Mouse (Mus musculus): ENCODE measurements around the gene Pex16. TPM values are rescaled to one million over a fixed set of nuclear protein-coding genes. Genes with fewer than 3 reads are reported as not detected.

The Pex16 gene
- total RNA-seq (2023): 10 to 100 TPM; 23.3 to 25.9 TPM

GRCm38 (mm10) chr2:92374514-92374913 is at the start of gene Pex16, which contains the start of gene Large2:
TSS of gene Pex16 (plus strand) at chr2:92374676.
TSS of gene Large2 (minus strand) at chr2:92374869.

GRCm38 (mm10) chr2:92381901-92382588 is 7.6 kb downstream of the Pex16 start, which contains the start of gene 1700029I15Rik:
TSS of gene 1700029I15Rik (plus strand) at chr2:92382538.

GRCm38 (mm10) chr2:92401091-92401561 is 26.6 kb downstream of the Pex16 start, which contains the start of gene Mapk8ip1:
TSS of gene Mapk8ip1 (minus strand) at chr2:92401263.

Other genes with a start within 250 kb of the Pex16 start
- not detected for gene Large2, start 193 bp downstream of the Pex16 start, total RNA-seq (2023)
- gene 1700029I15Rik, start 7.9 kb downstream of the Pex16 start, total RNA-seq (2023): 1 to 10 TPM; 1.8 to 2.3 TPM
- under 1 TPM; 0.56 to 0.99 TPM for gene Mapk8ip1, start 26.6 kb downstream of the Pex16 start, total RNA-seq (2023)
- 10 to 100 TPM; 15.5 to 17.2 TPM for gene Cry2, start 59.4 kb downstream of the Pex16 start, total RNA-seq (2023)
- gene Slc35c1, start 85.9 kb downstream of the Pex16 start, total RNA-seq (2023): 10 to 100 TPM; 35.6 to 36.2 TPM
- 1 to 10 TPM; 1.1 to 1.2 TPM for gene Chst1, start 225.0 kb downstream of the Pex16 start, total RNA-seq (2023)